Mouse (Mus musculus) stomach, postnatal 0 days (tissue): ENCODE results near the gene Gucd1. TPM values are rescaled to one million over a fixed set of nuclear protein-coding genes. Genes with fewer than 3 reads are reported as not detected.
"Not testable (repeated sequence)": the region's sequence is repeated elsewhere in the genome, so short reads cannot be mapped to it uniquely, and the experiment has no call there.

Source experiments
- ATAC-seq: fragments of 200-750 bp; cut with Nextera tagmentation; 2 replicates; pipeline ENCODE4 v1.8.0; 2017; ENCODE audit not compliant: low FRiP score, low TSS enrichment
- DNase-seq: peaks from one replicate; pipeline ENCODE4 v3.0.0-alpha.2; 2016; ENCODE audit warnings: low spot score
- H3K27ac ChIP-seq: fragments of 300-500 bp; sonication (generic); replicated peaks from 2 replicates; pipeline ENCODE4 v1.5.1; 2014; ENCODE audit warnings: mild to moderate bottlenecking, control low read depth
- H3K27me3 ChIP-seq: fragments of 300-500 bp; sonication (generic); 2 replicates; pipeline ENCODE4 v1.6.1; 2014; ENCODE audit warnings: low read length; ENCODE audit not compliant: control insufficient read depth, insufficient read depth
- H3K36me3 ChIP-seq: fragments of 300-500 bp; sonication (generic); 2 replicates; pipeline ENCODE4 v1.6.1; 2014; ENCODE audit warnings: low read length, mixed read lengths; ENCODE audit not compliant: control insufficient read depth, insufficient read depth
- H3K4me1 ChIP-seq: fragments of 300-500 bp; sonication (generic); replicated peaks from 2 replicates; pipeline ENCODE4 v1.6.1; 2014; ENCODE audit warnings: antibody characterized with exemption; ENCODE audit not compliant: control insufficient read depth, insufficient read depth
- H3K4me2 ChIP-seq: fragments of 300-500 bp; sonication (generic); replicated peaks from 2 replicates; pipeline ENCODE4 v1.6.1; 2014; ENCODE audit warnings: low read depth, mild to moderate bottlenecking, control low read depth, moderate library complexity
- H3K4me3 ChIP-seq: fragments of 300-500 bp; sonication (generic); 2 replicates; pipeline ENCODE4 v1.5.1; 2014; ENCODE audit warnings: low read depth, low read length, control low read depth
- H3K9ac ChIP-seq: fragments of 300-500 bp; sonication (generic); 2 replicates; pipeline ENCODE4 v1.6.1; 2014; ENCODE audit warnings: mild to moderate bottlenecking, low read length, control low read depth, mixed read lengths
- H3K9me3 ChIP-seq: fragments of 300-500 bp; sonication (generic); 2 replicates; pipeline ENCODE4 v1.6.1; 2016; ENCODE audit warnings: low read length; ENCODE audit not compliant: control insufficient read depth
- CTCF ChIP-seq: IDR thresholded peaks from 2 replicates; pipeline ENCODE4 v1.5.1; 2016; ENCODE audit warnings: antibody characterized with exemption, low read depth, mild to moderate bottlenecking, moderate library complexity
- EP300 ChIP-seq: optimal IDR thresholded peaks from 2 replicates; pipeline ENCODE3; 2016; ENCODE audit warnings: antibody characterized with exemption
- WGBS: fragments of 180-500 bp; shearing (Covaris S2); extraction: QIAGEN DNeasy Blood & Tissue Kit; methylation state at CpG from one replicate; pipeline ENCODE4 v1.1.7; 2014; 5-methylcytosine and 5-hydroxymethylcytosine counted together
- polyA plus RNA-seq: library from polyadenylated mRNA; unstranded; fragments of >200 nt; fragmentation: Nextera tagmentation; extraction: Ambion mirVana; gene quantifications from 2 replicates; pipeline ENCODE4 v1.2.1, GENCODE M21; 2015

The Gucd1 gene
- polyA plus RNA-seq, 1 experiment from 2014 or later, result 14.6 TPM

- Histone ChIP-seq H3K27ac (no peak overlapping the region), H3K4me2 (no peak overlapping the region), H3K9ac (no peak overlapping the region), H3K4me1 (no peaks in the 10 kb centered on the region; the same call in 1 of the 2 replicates), H3K27me3 (no peaks in the 10 kb centered on the region), H3K4me3 (no peak overlapping the region), H3K9me3 (no peaks in the 10 kb centered on the region), H3K36me3 (peaks cover 18% of the 10 kb centered on the region)
- no peak for DNase-seq
- ATAC-seq, result no peak
- WGBS, result 67% methylated on average over 7 of the region's 7 CpGs
- TF ChIP-seq EP300, result no peak
- TF ChIP-seq CTCF, result no peak
These were observed 3.4 kb downstream of the Gucd1 start for GRCm38 (mm10) chr10:75514361-75514760.

DNA sequence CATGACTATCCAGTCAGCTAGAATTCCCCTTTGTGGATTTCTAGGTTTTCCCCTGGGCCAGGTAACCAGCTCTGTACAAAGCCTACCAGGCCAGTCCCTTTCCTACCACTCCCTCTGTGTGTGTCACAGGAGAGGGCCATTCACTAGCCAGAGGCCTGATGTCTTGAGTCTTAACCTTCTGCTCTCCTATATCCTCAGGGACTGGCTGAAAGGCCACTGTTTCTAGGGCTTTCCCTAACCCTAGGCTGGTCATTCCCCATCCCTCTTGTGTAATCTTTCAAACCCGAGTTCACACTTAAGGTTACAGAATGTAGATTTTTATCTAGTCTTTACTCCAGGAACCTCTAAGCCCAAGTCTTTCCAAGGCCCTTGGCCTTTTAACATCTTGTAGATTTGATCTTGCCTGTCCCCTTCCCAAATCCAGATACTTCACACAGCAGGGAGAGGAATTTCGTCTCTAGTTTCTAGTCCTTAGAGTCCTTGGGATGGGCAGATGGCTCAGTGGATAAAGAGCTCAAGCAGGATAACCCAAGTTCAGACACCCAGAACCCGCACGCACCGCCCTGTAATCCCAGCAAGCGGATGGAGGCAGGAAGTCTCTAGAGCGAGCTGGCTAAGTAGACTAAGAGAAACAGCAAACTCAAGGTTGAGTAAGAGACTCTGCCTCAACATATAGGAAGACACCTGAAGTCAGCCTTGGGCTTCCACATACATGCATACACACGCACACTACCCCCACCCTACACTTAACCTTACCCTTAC is 4.3 kb downstream of the Gucd1 start:
- Histone ChIP-seq H3K36me3 (peaks cover 26% of the 10 kb centered on the region), H3K9ac (no peak overlapping the region), H3K4me1 (no peaks in the 10 kb centered on the region; the same call in 1 of the 2 replicates), H3K27me3 (no peaks in the 10 kb centered on the region), H3K4me3 (no peak overlapping the region), H3K4me2 (no peak overlapping the region), H3K27ac (no peak overlapping the region), H3K9me3 (no peaks in the 10 kb centered on the region)
- DNase-seq (no peak), ATAC-seq (no peak)
- no peak for TF ChIP-seq EP300
- TF ChIP-seq CTCF, result no peak
- 88% methylated on average over 8 of the region's 8 CpGs for WGBS

GRCm38 (mm10) chr10:75512796-75513195 is 5.0 kb downstream of the Gucd1 start:
- ATAC-seq, result no peak
- Histone ChIP-seq H3K4me1 (no peaks in the 10 kb centered on the region; the same call in 1 of the 2 replicates), H3K36me3 (peaks cover 30% of the 10 kb centered on the region), H3K27me3 (no peaks in the 10 kb centered on the region), H3K27ac (no peak overlapping the region), H3K9me3 (no peaks in the 10 kb centered on the region), H3K4me2 (no peak overlapping the region), H3K9ac (no peak overlapping the region), H3K4me3 (no peak overlapping the region)
- TF ChIP-seq CTCF (no peak), EP300 (no peak)
- 85% methylated on average over 7 of the region's 7 CpGs for WGBS
- no peak for DNase-seq

GRCm38 (mm10) chr10:75511897-75512296 is 5.9 kb downstream of the Gucd1 start:
- Histone ChIP-seq H3K9ac (no peak overlapping the region), H3K36me3 (peaks cover 33% of the 10 kb centered on the region), H3K27me3 (no peaks in the 10 kb centered on the region), H3K4me3 (no peak overlapping the region), H3K27ac (no peak overlapping the region), H3K4me1 (no peaks in the 10 kb centered on the region; the same call in 1 of the 2 replicates), H3K9me3 (no peaks in the 10 kb centered on the region), H3K4me2 (no peak overlapping the region)
- TF ChIP-seq EP300 (no peak), CTCF (no peak)
- WGBS, result 91% methylated on average over 7 of the region's 7 CpGs
- ATAC-seq (no peak), DNase-seq (no peak)

DNA sequence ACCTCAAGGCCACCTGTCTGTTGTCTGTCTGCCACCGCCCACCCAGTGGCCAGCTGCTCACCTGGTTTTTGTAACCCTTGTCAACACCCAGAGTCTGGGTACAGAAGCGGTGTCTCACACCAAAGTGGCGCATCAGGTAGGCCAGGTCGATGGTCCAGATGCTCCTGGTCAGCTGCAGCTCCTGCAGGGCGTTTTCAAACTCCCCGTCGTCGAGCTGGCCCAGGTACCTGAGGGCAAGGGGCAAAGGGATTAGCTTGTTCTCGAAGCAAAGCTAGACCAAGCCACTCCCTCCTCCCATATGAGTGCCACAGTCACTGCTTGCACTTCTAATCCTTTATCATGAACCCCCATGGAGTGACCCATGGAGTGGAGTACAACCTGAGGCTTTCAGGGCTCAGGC is 6.7 kb downstream of the Gucd1 start:
- ATAC-seq, result no peak
- Histone ChIP-seq H3K27me3 (no peaks in the 10 kb centered on the region), H3K4me3 (no peak overlapping the region), H3K36me3 (peaks cover 33% of the 10 kb centered on the region), H3K9me3 (no peaks in the 10 kb centered on the region), H3K27ac (no peak overlapping the region), H3K4me1 (no peaks in the 10 kb centered on the region; the same call in 1 of the 2 replicates), H3K4me2 (no peak overlapping the region), H3K9ac (no peak overlapping the region)
- WGBS, result 83% methylated on average over 9 of the region's 9 CpGs
- TF ChIP-seq EP300 (no peak), CTCF (no peak)
- no peak for DNase-seq

- no peak for DNase-seq
- no peaks in the 10 kb centered on the region for H3K9me3 ChIP-seq
- WGBS, result 94% methylated on average over 7 of the region's 7 CpGs
These were observed 7.3 kb downstream of the Gucd1 start for GRCm38 (mm10) chr10:75510446-75510845.

GRCm38 (mm10) chr10:75505928-75506327 is 11.8 kb downstream of the Gucd1 start:
- not testable (repeated sequence) for H3K9me3 ChIP-seq

More at GRCm38 (mm10) chr10:75510446-75510845, 7.3 kb downstream of the Gucd1 start:
- no peaks in the 10 kb centered on the region for H3K27me3 ChIP-seq
- ATAC-seq, result no peak
- no peaks in the 10 kb centered on the region for H3K4me1 ChIP-seq
- H3K36me3 ChIP-seq, result peaks cover 33% of the 10 kb centered on the region
- no peak overlapping the region for H3K27ac ChIP-seq
- H3K9ac ChIP-seq, result no peak overlapping the region
- H3K4me2 ChIP-seq, result no peak overlapping the region
- TF ChIP-seq EP300 (no peak), CTCF (no peak)
- H3K4me3 ChIP-seq, result no peak overlapping the region

More at GRCm38 (mm10) chr10:75505928-75506327, 11.8 kb downstream of the Gucd1 start:
- not testable (repeated sequence) for DNase-seq, ATAC-seq, H3K4me3 ChIP-seq, H3K9ac ChIP-seq, H3K27ac ChIP-seq, H3K4me1 ChIP-seq, H3K4me2 ChIP-seq, H3K27me3 ChIP-seq
- WGBS, result 93% methylated on average over 3 of the region's 3 CpGs
- peaks cover 26% of the 10 kb centered on the region for H3K36me3 ChIP-seq
